Mouse (Mus musculus) lung, adult 2 months (tissue): ENCODE measurements around the gene Wdr37.

Source experiments
- CTCF ChIP-seq: fragments of 200-500 bp; IDR thresholded peaks from 2 replicates; pipeline ENCODE4 v1.5.1; 2011; ENCODE audit warnings: mild to moderate bottlenecking, low read length, control low read depth; ENCODE audit not compliant: insufficient read depth
- POLR2A ChIP-seq: fragments of 200-500 bp; IDR thresholded peaks from 2 replicates; pipeline ENCODE4 v1.6.1; 2011; ENCODE audit warnings: low read depth, mild to moderate bottlenecking, control low read depth, low read length, borderline replicate concordance; ENCODE audit errors: extremely low read depth

- TF ChIP-seq POLR2A (no peak), CTCF (peak; percentile 36; the same call in 1 of the 2 replicates)
Observed at GRCm38 (mm10) chr13:8847702-8848101, 24.0 kb downstream of the Wdr37 start.
